Mouse (Mus musculus) thymus, postnatal 4 days (tissue): ENCODE data around the gene Pigx.
"Not testable (repeated sequence)": the region's sequence is repeated elsewhere in the genome, so short reads cannot be mapped to it uniquely, and the experiment has no call there.

Experiments
- DNase-seq: peaks from one replicate; pipeline ENCODE4 v3.0.0; 2021

Gene Pigx

GRCm38 (mm10) chr16:32108170-32108569 lies 8.6 kb upstream of the Pigx start:
- DNase-seq, result peak; percentile 76

GRCm38 (mm10) chr16:32107342-32108045 lies 8.0 kb upstream of the Pigx start:
- DNase-seq, result peak; percentile 69

GRCm38 (mm10) chr16:32105698-32106097 lies 6.2 kb upstream of the Pigx start:
- peak; percentile 38 for DNase-seq

- DNase-seq, result no peak
Observed at GRCm38 (mm10) chr16:32102295-32102694, 2.8 kb upstream of the Pigx start.

GRCm38 (mm10) chr16:32098897-32099637 lies 473 bp downstream of the Pigx start:
- DNase-seq, result peak; percentile 71

GRCm38 (mm10) chr16:32097757-32098156 lies 1.8 kb downstream of the Pigx start:
- not testable (repeated sequence) for DNase-seq

- DNase-seq, result no peak
Observed at GRCm38 (mm10) chr16:32091466-32091865, 8.1 kb downstream of the Pigx start.

- peak; percentile 59 for DNase-seq
Observed at GRCm38 (mm10) chr16:32087629-32088443, 11.7 kb downstream of the Pigx start.

GRCm38 (mm10) chr16:32078991-32079511 lies 20.5 kb downstream of the Pigx start, which contains the start of gene Pak2:
Pak2 (minus strand) TSS chr16:32079342.
- DNase-seq, result peak; percentile 89

GRCm38 (mm10) chr16:32078408-32078990 lies 21.0 kb downstream of the Pigx start:
- no peak for DNase-seq

GRCm38 (mm10) chr16:32077648-32078407 lies 21.7 kb downstream of the Pigx start:
- DNase-seq, result no peak

GRCm38 (mm10) chr16:32076406-32076805 lies 23.1 kb downstream of the Pigx start:
- DNase-seq, result no peak

- no peak for DNase-seq
Observed at GRCm38 (mm10) chr16:32075762-32076161, 23.8 kb downstream of the Pigx start.

GRCm38 (mm10) chr16:32070070-32070469 lies 29.5 kb downstream of the Pigx start:
- not testable (repeated sequence) for DNase-seq

- DNase-seq, result no peak
Observed at GRCm38 (mm10) chr16:32068389-32069300, 30.9 kb downstream of the Pigx start.

- DNase-seq, result no peak
Observed at GRCm38 (mm10) chr16:32066899-32067298, 32.6 kb downstream of the Pigx start.

- DNase-seq, result no peak
Observed at GRCm38 (mm10) chr16:32063900-32064299, 35.6 kb downstream of the Pigx start.

- no peak for DNase-seq
Observed at GRCm38 (mm10) chr16:32062226-32062625, 37.3 kb downstream of the Pigx start.

- peak; percentile 54 for DNase-seq
Observed at GRCm38 (mm10) chr16:32059840-32060523, 39.6 kb downstream of the Pigx start.

GRCm38 (mm10) chr16:32058817-32059216 lies 40.7 kb downstream of the Pigx start:
- no peak for DNase-seq
